Mouse (Mus musculus) limb, embryonic 15.5 days (tissue): ENCODE measurements around the gene Themis. TPM values are rescaled to one million over a fixed set of nuclear protein-coding genes. Genes with fewer than 3 reads are reported as not detected.

Source experiments
- ATAC-seq: fragments of 200-750 bp; cut with Nextera tagmentation; 2 replicates; pipeline ENCODE4 v1.8.0; 2017; ENCODE audit warnings: low read depth, moderate TSS enrichment; ENCODE audit not compliant: insufficient number of reproducible peaks, low FRiP score, low TSS enrichment
- H3K27ac ChIP-seq: fragments of 300-500 bp; sonication (generic); 2 replicates; pipeline ENCODE4 v1.5.1; 2015; ENCODE audit warnings: moderate library complexity, mild to moderate bottlenecking, inconsistent platforms
- H3K27me3 ChIP-seq: fragments of 300-500 bp; sonication (generic); 2 replicates; pipeline ENCODE4 v1.6.1; 2015; ENCODE audit warnings: inconsistent platforms
- H3K36me3 ChIP-seq: fragments of 300-500 bp; sonication (generic); 2 replicates; pipeline ENCODE4 v1.6.1; 2015; ENCODE audit warnings: inconsistent platforms
- H3K4me1 ChIP-seq: fragments of 300-500 bp; sonication (generic); 2 replicates; pipeline ENCODE4 v1.6.1; 2015; ENCODE audit warnings: inconsistent platforms
- H3K4me2 ChIP-seq: fragments of 300-500 bp; sonication (generic); 2 replicates; pipeline ENCODE4 v1.6.1; 2015; ENCODE audit warnings: mild to moderate bottlenecking, inconsistent platforms
- H3K4me3 ChIP-seq: fragments of 300-500 bp; sonication (generic); 2 replicates; pipeline ENCODE4 v1.5.1; 2015; ENCODE audit warnings: mild to moderate bottlenecking, inconsistent platforms
- H3K9ac ChIP-seq: fragments of 300-500 bp; sonication (generic); 2 replicates; pipeline ENCODE4 v1.6.1; 2015; ENCODE audit warnings: inconsistent platforms
- H3K9me3 ChIP-seq: fragments of 300-500 bp; sonication (generic); 2 replicates; pipeline ENCODE4 v1.6.1; 2016; ENCODE audit warnings: inconsistent platforms
- WGBS: fragments of 180-500 bp; shearing (Covaris S2); methylation state at CpG from one replicate; pipeline ENCODE4 v1.1.7; 2015; 5-methylcytosine and 5-hydroxymethylcytosine counted together
- polyA plus RNA-seq: library from polyadenylated mRNA; unstranded; fragments of >200 nt; fragmentation: Nextera tagmentation; extraction: Ambion mirVana; gene quantifications from 2 replicates; pipeline ENCODE4 v1.2.1, GENCODE M21; 2015

The Themis gene
- polyA plus RNA-seq, 1 experiment from 2014 or later, result not detected

GRCm38 (mm10) chr10:28696032-28696431 lies 27.9 kb downstream of the Themis start:
- Histone ChIP-seq H3K4me1 (no peaks in the 10 kb centered on the region), H3K9me3 (no peaks in the 10 kb centered on the region), H3K27ac (no peak overlapping the region), H3K36me3 (no peaks in the 10 kb centered on the region), H3K27me3 (no peaks in the 10 kb centered on the region), H3K9ac (no peak overlapping the region), H3K4me2 (no peak overlapping the region), H3K4me3 (no peak overlapping the region)
- 65% methylated on average over 1 of the region's 1 CpGs for WGBS
- ATAC-seq, result no peak

- Histone ChIP-seq H3K27me3 (no peaks in the 10 kb centered on the region), H3K4me2 (no peak overlapping the region), H3K9me3 (no peaks in the 10 kb centered on the region), H3K36me3 (no peaks in the 10 kb centered on the region), H3K4me3 (no peak overlapping the region), H3K27ac (no peak overlapping the region), H3K9ac (no peak overlapping the region), H3K4me1 (no peaks in the 10 kb centered on the region)
- ATAC-seq, result no peak
Measured at GRCm38 (mm10) chr10:28698175-28698574, 30.0 kb downstream of the Themis start.

GRCm38 (mm10) chr10:28721828-28722227 lies 53.7 kb downstream of the Themis start:
- H3K36me3 ChIP-seq, result no peaks in the 10 kb centered on the region
- no peak overlapping the region for H3K4me2 ChIP-seq
- no peak for ATAC-seq
- no peak overlapping the region for H3K27ac ChIP-seq
- no peaks in the 10 kb centered on the region for H3K4me1 ChIP-seq
- 72% methylated on average over 3 of the region's 3 CpGs for WGBS
- no peaks in the 10 kb centered on the region for H3K27me3 ChIP-seq
- no peak overlapping the region for H3K9ac ChIP-seq
- H3K4me3 ChIP-seq, result no peak overlapping the region
- no peaks in the 10 kb centered on the region for H3K9me3 ChIP-seq

GRCm38 (mm10) chr10:28723266-28723665 lies 55.1 kb downstream of the Themis start:
- Histone ChIP-seq H3K4me1 (no peaks in the 10 kb centered on the region), H3K27me3 (no peaks in the 10 kb centered on the region), H3K4me2 (no peak overlapping the region), H3K36me3 (no peaks in the 10 kb centered on the region), H3K27ac (no peak overlapping the region), H3K4me3 (no peak overlapping the region), H3K9me3 (no peaks in the 10 kb centered on the region), H3K9ac (no peak overlapping the region)
- 73% methylated on average over 7 of the region's 7 CpGs for WGBS
- no peak for ATAC-seq

GRCm38 (mm10) chr10:28730122-28730521 lies 62.0 kb downstream of the Themis start:
- no peaks in the 10 kb centered on the region for H3K27me3 ChIP-seq
- 9% methylated on average over 2 of the region's 2 CpGs for WGBS
- no peaks in the 10 kb centered on the region for H3K4me1 ChIP-seq
- H3K4me2 ChIP-seq, result no peak overlapping the region
- H3K36me3 ChIP-seq, result no peaks in the 10 kb centered on the region
- H3K9me3 ChIP-seq, result no peaks in the 10 kb centered on the region
- H3K4me3 ChIP-seq, result no peak overlapping the region
- H3K9ac ChIP-seq, result no peak overlapping the region
- no peak for ATAC-seq
- H3K27ac ChIP-seq, result no peak overlapping the region

- no peak for ATAC-seq
- Histone ChIP-seq H3K4me1 (no peaks in the 10 kb centered on the region), H3K27ac (no peak overlapping the region), H3K9me3 (no peaks in the 10 kb centered on the region), H3K36me3 (no peaks in the 10 kb centered on the region), H3K9ac (no peak overlapping the region), H3K4me3 (no peak overlapping the region), H3K4me2 (no peak overlapping the region), H3K27me3 (no peaks in the 10 kb centered on the region)
- 86% methylated on average over 1 of the region's 1 CpGs for WGBS
Measured at GRCm38 (mm10) chr10:28737953-28738352, 69.8 kb downstream of the Themis start.

- Histone ChIP-seq H3K27me3 (no peaks in the 10 kb centered on the region), H3K9ac (no peak overlapping the region), H3K4me1 (no peaks in the 10 kb centered on the region), H3K36me3 (no peaks in the 10 kb centered on the region), H3K9me3 (no peaks in the 10 kb centered on the region), H3K27ac (no peak overlapping the region), H3K4me3 (no peak overlapping the region), H3K4me2 (no peak overlapping the region)
- ATAC-seq, result no peak
Measured at GRCm38 (mm10) chr10:28746426-28746825, 78.3 kb downstream of the Themis start.

- H3K27ac ChIP-seq, result no peak overlapping the region
- H3K9ac ChIP-seq, result no peak overlapping the region
- H3K4me1 ChIP-seq, result no peaks in the 10 kb centered on the region
- WGBS, result 65% methylated on average over 2 of the region's 2 CpGs
- H3K4me2 ChIP-seq, result no peak overlapping the region
- no peak for ATAC-seq
- no peak overlapping the region for H3K4me3 ChIP-seq
- no peaks in the 10 kb centered on the region for H3K27me3 ChIP-seq
- H3K9me3 ChIP-seq, result no peaks in the 10 kb centered on the region
- no peaks in the 10 kb centered on the region for H3K36me3 ChIP-seq
Measured at GRCm38 (mm10) chr10:28753321-28753720, 85.2 kb downstream of the Themis start.

GRCm38 (mm10) chr10:28754927-28755326 lies 86.8 kb downstream of the Themis start:
- no peak overlapping the region for H3K27ac ChIP-seq
- no peaks in the 10 kb centered on the region for H3K9me3 ChIP-seq
- H3K4me3 ChIP-seq, result no peak overlapping the region
- no peak overlapping the region for H3K4me2 ChIP-seq
- no peak overlapping the region for H3K9ac ChIP-seq
- no peak for ATAC-seq
- no peaks in the 10 kb centered on the region for H3K27me3 ChIP-seq
- H3K4me1 ChIP-seq, result no peaks in the 10 kb centered on the region
- no peaks in the 10 kb centered on the region for H3K36me3 ChIP-seq

GRCm38 (mm10) chr10:28776777-28777402 lies 108.7 kb downstream of the Themis start:
- ATAC-seq, result no peak
- H3K4me2 ChIP-seq, result no peak overlapping the region
- no peaks in the 10 kb centered on the region for H3K36me3 ChIP-seq
- no peak overlapping the region for H3K4me3 ChIP-seq
- 90% methylated on average over 5 of the region's 5 CpGs for WGBS
- no peak overlapping the region for H3K27ac ChIP-seq
- no peak overlapping the region for H3K9ac ChIP-seq
- no peaks in the 10 kb centered on the region for H3K27me3 ChIP-seq
- H3K9me3 ChIP-seq, result no peaks in the 10 kb centered on the region
- no peaks in the 10 kb centered on the region for H3K4me1 ChIP-seq

GRCm38 (mm10) chr10:28799469-28799868 lies 131.3 kb downstream of the Themis start:
- Histone ChIP-seq H3K27ac (no peak overlapping the region), H3K9me3 (no peaks in the 10 kb centered on the region), H3K36me3 (no peaks in the 10 kb centered on the region), H3K27me3 (no peaks in the 10 kb centered on the region), H3K4me3 (no peak overlapping the region), H3K4me2 (no peak overlapping the region), H3K4me1 (no peaks in the 10 kb centered on the region), H3K9ac (no peak overlapping the region)
- WGBS, result 45% methylated on average over 4 of the region's 4 CpGs
- no peak for ATAC-seq

- no peak overlapping the region for H3K27ac ChIP-seq
- no peaks in the 10 kb centered on the region for H3K27me3 ChIP-seq
- 70% methylated on average over 3 of the region's 3 CpGs for WGBS
- ATAC-seq, result no peak
- H3K9ac ChIP-seq, result no peak overlapping the region
- H3K36me3 ChIP-seq, result no peaks in the 10 kb centered on the region
- H3K4me1 ChIP-seq, result no peaks in the 10 kb centered on the region
- H3K9me3 ChIP-seq, result no peaks in the 10 kb centered on the region
- no peak overlapping the region for H3K4me3 ChIP-seq
- no peak overlapping the region for H3K4me2 ChIP-seq
Measured at GRCm38 (mm10) chr10:28805160-28805559, 137.0 kb downstream of the Themis start.

GRCm38 (mm10) chr10:28811928-28812570 lies 143.9 kb downstream of the Themis start:
- Histone ChIP-seq H3K9me3 (no peaks in the 10 kb centered on the region), H3K9ac (no peak overlapping the region), H3K4me2 (no peak overlapping the region), H3K27me3 (no peaks in the 10 kb centered on the region), H3K4me1 (no peaks in the 10 kb centered on the region), H3K36me3 (no peaks in the 10 kb centered on the region), H3K4me3 (no peak overlapping the region), H3K27ac (no peak overlapping the region)
- 86% methylated on average over 5 of the region's 5 CpGs for WGBS
- ATAC-seq, result no peak
